Mouse (Mus musculus) forebrain, embryonic 14.5 days (tissue): ENCODE measurements around the gene Kri1. TPM values are rescaled to one million over a fixed set of nuclear protein-coding genes. Genes with fewer than 3 reads are reported as not detected.
"Not testable (repeated sequence)": the region's sequence is repeated elsewhere in the genome, so short reads cannot be mapped to it uniquely, and the experiment has no call there.

ENCODE experiments used
- ATAC-seq: fragments of 200-750 bp; cut with Nextera tagmentation; 2 replicates; pipeline ENCODE4 v1.8.0; 2017; ENCODE audit warnings: mild to moderate bottlenecking, moderate library complexity
- DNase-seq: peaks from one replicate; pipeline ENCODE4 v3.0.0-alpha.2; 2015; ENCODE audit warnings: low spot score
- H3K27ac ChIP-seq: fragments of 300-500 bp; sonication (generic); 2 replicates; pipeline ENCODE4 v1.5.1; 2014; ENCODE audit warnings: low read depth, mild to moderate bottlenecking, control low read depth, low read length, moderate library complexity
- H3K27me3 ChIP-seq: fragments of 300-500 bp; sonication (generic); replicated peaks from 2 replicates; pipeline ENCODE4 v1.6.1; 2014; ENCODE audit warnings: low read length, control low read depth, mixed read lengths; ENCODE audit not compliant: control insufficient read depth, insufficient read depth
- H3K36me3 ChIP-seq: fragments of 300-500 bp; sonication (generic); 2 replicates; pipeline ENCODE4 v1.6.1; 2014; ENCODE audit warnings: low read length, control low read depth; ENCODE audit not compliant: control insufficient read depth, insufficient read depth
- H3K4me1 ChIP-seq: fragments of 300-500 bp; sonication (generic); 2 replicates; pipeline ENCODE4 v1.6.1; 2014; ENCODE audit warnings: antibody characterized with exemption, low read length, control low read depth; ENCODE audit not compliant: control insufficient read depth, insufficient read depth
- H3K4me2 ChIP-seq: fragments of 300-500 bp; sonication (generic); 2 replicates; pipeline ENCODE4 v1.6.1; 2014; ENCODE audit warnings: mild to moderate bottlenecking, control low read depth, low read length
- H3K4me3 ChIP-seq: fragments of 300-500 bp; sonication (generic); 2 replicates; pipeline ENCODE4 v1.5.1; 2014; ENCODE audit warnings: low read depth, low read length, control low read depth
- H3K9ac ChIP-seq: fragments of 300-500 bp; sonication (generic); 2 replicates; pipeline ENCODE4 v1.6.1; 2014; ENCODE audit warnings: mild to moderate bottlenecking, low read length, control low read depth, moderate library complexity
- H3K9me3 ChIP-seq: fragments of 300-500 bp; sonication (generic); replicated peaks from 2 replicates; pipeline ENCODE4 v1.6.1; 2016; ENCODE audit warnings: low read length, control low read depth, mixed read lengths; ENCODE audit not compliant: control insufficient read depth
- WGBS: fragments of 180-500 bp; shearing (Covaris S2); extraction: QIAGEN DNeasy Blood & Tissue Kit; methylation state at CpG from one replicate; pipeline ENCODE4 v1.1.7; 2014; 5-methylcytosine and 5-hydroxymethylcytosine counted together
- polyA plus RNA-seq: library from polyadenylated mRNA; unstranded; fragments of >200 nt; fragmentation: Nextera tagmentation; extraction: Ambion mirVana; gene quantifications from 2 replicates; pipeline ENCODE4 v1.2.1, GENCODE M21; 2014

Kri1 gene
- polyA plus RNA-seq, 1 experiment from 2014 or later: 9.8 TPM

GRCm38 (mm10) chr9:21312134-21312533 is 24.4 kb upstream of the Kri1 start, which contains the start of gene Ap1m2:
Ap1m2 (minus strand) TSS chr9:21312337.
- Histone ChIP-seq H3K4me2 (no peak within 1 kb of the TSS), H3K27me3 (peaks cover 14% of the 10 kb centered on the region), H3K9ac (no peak within 1 kb of the TSS), H3K27ac (no peak within 1 kb of the TSS), H3K4me1 (no peaks in the 10 kb centered on the region), H3K4me3 (0 out of 2 replicates have a peak within 1 kb of the TSS, but pooled peaks have one; percentile 3), H3K36me3 (no peaks in the 10 kb centered on the region), H3K9me3 (no peaks in the 10 kb centered on the region)
- WGBS: 10% methylated on average over 35 of the region's 35 CpGs
- DNase-seq: no peak
- ATAC-seq: no peak

GRCm38 (mm10) chr9:21311695-21312094 is 23.9 kb upstream of the Kri1 start:
- Histone ChIP-seq H3K4me1 (no peaks in the 10 kb centered on the region), H3K9me3 (no peaks in the 10 kb centered on the region), H3K4me3 (no peak overlapping the region), H3K27me3 (peaks cover 14% of the 10 kb centered on the region), H3K9ac (no peak overlapping the region), H3K27ac (no peak overlapping the region), H3K36me3 (no peaks in the 10 kb centered on the region), H3K4me2 (no peak overlapping the region)
- no peak for DNase-seq
- no peak for ATAC-seq
- 23% methylated on average over 7 of the region's 7 CpGs for WGBS

- ATAC-seq (peak; percentile 44; the same call in 1 of the 2 replicates), DNase-seq (no peak)
- Histone ChIP-seq H3K36me3 (no peaks in the 10 kb centered on the region), H3K4me3 (no peak overlapping the region), H3K27ac (no peak overlapping the region), H3K27me3 (peaks cover 14% of the 10 kb centered on the region), H3K9ac (no peak overlapping the region), H3K9me3 (no peaks in the 10 kb centered on the region), H3K4me1 (no peaks in the 10 kb centered on the region), H3K4me2 (no peak overlapping the region)
- WGBS: 76% methylated on average over 15 of the region's 15 CpGs
Observed at GRCm38 (mm10) chr9:21309150-21309741, 21.5 kb upstream of the Kri1 start.

- no peaks in the 10 kb centered on the region for H3K36me3 ChIP-seq
- WGBS: 85% methylated on average over 7 of the region's 7 CpGs
- H3K9ac ChIP-seq: no peak overlapping the region
- no peak overlapping the region for H3K27ac ChIP-seq
- no peak for ATAC-seq
- no peaks in the 10 kb centered on the region for H3K27me3 ChIP-seq
- no peak overlapping the region for H3K4me2 ChIP-seq
- no peaks in the 10 kb centered on the region for H3K9me3 ChIP-seq
- H3K4me3 ChIP-seq: no peak overlapping the region
- no peak for DNase-seq
- no peaks in the 10 kb centered on the region for H3K4me1 ChIP-seq
Observed at GRCm38 (mm10) chr9:21305065-21305464, 17.3 kb upstream of the Kri1 start.

- no peak overlapping the region for H3K27ac ChIP-seq
- ATAC-seq (no peak), DNase-seq (no peak)
- H3K4me2 ChIP-seq: no peak overlapping the region
- WGBS: 81% methylated on average over 10 of the region's 10 CpGs
- H3K9me3 ChIP-seq: no peaks in the 10 kb centered on the region
- no peaks in the 10 kb centered on the region for H3K4me1 ChIP-seq
- no peak overlapping the region for H3K9ac ChIP-seq
- H3K4me3 ChIP-seq: no peak overlapping the region
- no peaks in the 10 kb centered on the region for H3K27me3 ChIP-seq
- H3K36me3 ChIP-seq: no peaks in the 10 kb centered on the region
Observed at GRCm38 (mm10) chr9:21299014-21299413, 11.2 kb upstream of the Kri1 start.

GRCm38 (mm10) chr9:21292271-21292670 is 4.5 kb upstream of the Kri1 start:
- Histone ChIP-seq H3K4me2 (no peak overlapping the region), H3K27ac (no peak overlapping the region), H3K9me3 (no peaks in the 10 kb centered on the region), H3K4me1 (peaks cover 15% of the 10 kb centered on the region), H3K9ac (no peak overlapping the region), H3K4me3 (no peak overlapping the region), H3K36me3 (no peaks in the 10 kb centered on the region), H3K27me3 (no peaks in the 10 kb centered on the region)
- ATAC-seq: no peak
- 91% methylated on average over 3 of the region's 3 CpGs for WGBS
- no peak for DNase-seq

- not testable (repeated sequence) for H3K9me3 ChIP-seq, DNase-seq, ATAC-seq, H3K27me3 ChIP-seq, H3K36me3 ChIP-seq
- H3K4me1 ChIP-seq: peaks cover 19% of the 10 kb centered on the region
- peak overlapping the region; percentile 59 for H3K4me2 ChIP-seq
- H3K4me3 ChIP-seq: peak overlapping the region; percentile 73
- H3K9ac ChIP-seq: peak overlapping the region; percentile 41
- 8% methylated on average over 7 of the region's 7 CpGs for WGBS
- peak overlapping the region; percentile 58 for H3K27ac ChIP-seq
Observed at GRCm38 (mm10) chr9:21291868-21292267, 4.1 kb upstream of the Kri1 start.

GRCm38 (mm10) chr9:21291022-21291787 is 3.4 kb upstream of the Kri1 start, which contains the start of gene Cdkn2d:
Cdkn2d (minus strand) TSS chr9:21291407.
- Histone ChIP-seq H3K27me3 (no peaks in the 10 kb centered on the region), H3K36me3 (no peaks in the 10 kb centered on the region), H3K4me2 (peak within 1 kb of the TSS; percentile 59), H3K4me1 (peaks cover 24% of the 10 kb centered on the region), H3K4me3 (peak within 1 kb of the TSS; percentile 73), H3K9ac (peak within 1 kb of the TSS; percentile 84), H3K27ac (peak within 1 kb of the TSS; percentile 80), H3K9me3 (no peaks in the 10 kb centered on the region)
- ATAC-seq (peak; percentile 95), DNase-seq (peak; percentile 100)
- under 1% methylated on average over 48 of the region's 51 CpGs for WGBS

GRCm38 (mm10) chr9:21290589-21290988 is 2.8 kb upstream of the Kri1 start:
- Histone ChIP-seq H3K9me3 (no peaks in the 10 kb centered on the region), H3K4me3 (peak overlapping the region; percentile 73), H3K4me1 (peaks cover 24% of the 10 kb centered on the region), H3K4me2 (peak overlapping the region; percentile 59), H3K36me3 (0 out of 2 replicates have a peak, but pooled peaks cover 2% of the 10 kb centered on the region), H3K27ac (peak overlapping the region; percentile 80), H3K9ac (peak overlapping the region; percentile 84), H3K27me3 (no peaks in the 10 kb centered on the region)
- no peak for ATAC-seq
- under 1% methylated on average over 20 of the region's 20 CpGs for WGBS
- DNase-seq: no peak
